Mouse (Mus musculus) midbrain, postnatal 0 days (tissue): ENCODE measurements at regions not wholly inside any gene's neighbourhood (a gene's known extent, or its start where the extent isn't known, plus 50 kb on each side); places are given as distances from the start of the nearest gene placed in this dataset.

Experiments used
- ATAC-seq: fragments of 200-750 bp; cut with Nextera tagmentation; 2 replicates; pipeline ENCODE4 v1.8.0; 2017; ENCODE audit warnings: moderate number of reproducible peaks, mild to moderate bottlenecking, moderate TSS enrichment, moderate library complexity; ENCODE audit not compliant: low FRiP score
- DNase-seq: peaks from one replicate; pipeline ENCODE4 v3.0.0-alpha.2; 2015; ENCODE audit warnings: low spot score
- H3K27ac ChIP-seq: fragments of 300-500 bp; sonication (generic); 2 replicates; pipeline ENCODE4 v1.5.1; 2014; ENCODE audit warnings: low read depth, mild to moderate bottlenecking, low read length, mixed read lengths
- H3K27me3 ChIP-seq: fragments of 300-500 bp; sonication (generic); 2 replicates; pipeline ENCODE4 v1.6.1; 2014; ENCODE audit warnings: low read length, control low read depth, mixed read lengths; ENCODE audit not compliant: insufficient read depth
- H3K36me3 ChIP-seq: fragments of 300-500 bp; sonication (generic); 2 replicates; pipeline ENCODE4 v1.6.1; 2014; ENCODE audit warnings: low read length, control low read depth, mixed read lengths; ENCODE audit not compliant: insufficient read depth
- H3K4me1 ChIP-seq: fragments of 300-500 bp; sonication (generic); 2 replicates; pipeline ENCODE4 v1.6.1; 2014; ENCODE audit warnings: mild to moderate bottlenecking, control low read depth, antibody characterized with exemption, low read length, mixed read lengths; ENCODE audit not compliant: insufficient read depth
- H3K4me2 ChIP-seq: fragments of 300-500 bp; sonication (generic); 2 replicates; pipeline ENCODE4 v1.6.1; 2014; ENCODE audit warnings: low read depth, mild to moderate bottlenecking, low read length, mixed read lengths; ENCODE audit not compliant: poor library complexity, severe bottlenecking
- H3K4me3 ChIP-seq: fragments of 300-500 bp; sonication (generic); 2 replicates; pipeline ENCODE4 v1.5.1; 2014; ENCODE audit warnings: low read depth, mild to moderate bottlenecking, low read length, moderate library complexity
- H3K9ac ChIP-seq: fragments of 300-500 bp; sonication (generic); replicated peaks from 2 replicates; pipeline ENCODE4 v1.6.1; 2014; ENCODE audit warnings: mild to moderate bottlenecking, low read length, moderate library complexity, mixed read lengths; ENCODE audit not compliant: poor library complexity, severe bottlenecking
- H3K9me3 ChIP-seq: fragments of 300-500 bp; sonication (generic); 2 replicates; pipeline ENCODE4 v1.6.1; 2016; ENCODE audit warnings: low read length, control low read depth
- CTCF ChIP-seq: IDR thresholded peaks from 2 replicates; pipeline ENCODE4 v1.5.1; 2016; ENCODE audit warnings: antibody characterized with exemption, mild to moderate bottlenecking
- WGBS: fragments of 180-500 bp; shearing (Covaris S2); extraction: QIAGEN DNeasy Blood & Tissue Kit; methylation state at CpG from one replicate; pipeline ENCODE4 v1.1.7; 2014; 5-methylcytosine and 5-hydroxymethylcytosine counted together

GRCm38 (mm10) chr8:44656031-44656430, 279.2 kb upstream of the Fat1 start:
- no peak for ATAC-seq

GRCm38 (mm10) chr8:44656470-44656869, 278.8 kb upstream of the Fat1 start:
- no peak for DNase-seq
- 78% methylated on average over 4 of the region's 4 CpGs for WGBS
- Histone ChIP-seq H3K27ac (no peak overlapping the region), H3K9me3 (no peaks in the 10 kb centered on the region), H3K4me2 (no peak overlapping the region), H3K36me3 (no peaks in the 10 kb centered on the region), H3K27me3 (no peaks in the 10 kb centered on the region), H3K9ac (no peak overlapping the region), H3K4me1 (no peaks in the 10 kb centered on the region), H3K4me3 (no peak overlapping the region)
- TF ChIP-seq CTCF = no peak
- no peak for ATAC-seq

More at GRCm38 (mm10) chr8:44656031-44656430, 279.2 kb upstream of the Fat1 start:
- Histone ChIP-seq H3K27me3 (no peaks in the 10 kb centered on the region), H3K9ac (no peak overlapping the region), H3K4me1 (no peaks in the 10 kb centered on the region), H3K27ac (no peak overlapping the region), H3K36me3 (no peaks in the 10 kb centered on the region), H3K4me2 (no peak overlapping the region), H3K4me3 (no peak overlapping the region), H3K9me3 (no peaks in the 10 kb centered on the region)
- no peak for TF ChIP-seq CTCF
- DNase-seq = no peak

DNA sequence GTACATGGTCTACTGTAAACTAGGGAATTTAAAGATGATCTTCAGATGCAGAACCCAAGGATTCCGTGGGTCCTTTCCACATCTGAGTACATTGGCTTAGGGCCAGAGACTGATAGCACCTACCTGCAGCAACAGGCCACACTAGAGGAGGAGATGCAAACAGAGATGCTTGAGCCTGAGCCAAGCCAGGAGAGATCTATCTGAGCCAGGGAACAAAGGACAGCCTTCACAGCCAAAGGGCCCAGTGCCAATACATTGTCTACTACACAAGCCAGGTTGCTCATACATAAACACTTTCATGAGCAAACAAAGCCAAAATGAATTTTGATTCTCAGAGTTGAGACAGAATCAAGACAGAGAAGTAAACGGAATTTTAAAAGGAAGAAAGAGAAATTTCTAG, 273.6 kb upstream of the Fat1 start:
- 70% methylated on average over 2 of the region's 2 CpGs for WGBS
- DNase-seq = no peak
- no peaks in the 10 kb centered on the region for H3K9me3 ChIP-seq

GRCm38 (mm10) chr8:44687126-44687525, 248.1 kb upstream of the Fat1 start:
- ATAC-seq (no peak), DNase-seq (no peak)
- no peaks in the 10 kb centered on the region for H3K4me1 ChIP-seq
- H3K27ac ChIP-seq = no peak overlapping the region
- no peak overlapping the region for H3K4me3 ChIP-seq
- no peaks in the 10 kb centered on the region for H3K27me3 ChIP-seq
- no peak for TF ChIP-seq CTCF
- no peak overlapping the region for H3K4me2 ChIP-seq
- no peaks in the 10 kb centered on the region for H3K36me3 ChIP-seq
- H3K9ac ChIP-seq = no peak overlapping the region
- no peaks in the 10 kb centered on the region for H3K9me3 ChIP-seq
- whole genome bisulfite sequencing = 91% methylated on average over 9 of the region's 9 CpGs

More for the DNA sequence above, 273.6 kb upstream of the Fat1 start:
- Histone ChIP-seq H3K4me2 (no peak overlapping the region), H3K27me3 (no peaks in the 10 kb centered on the region), H3K36me3 (no peaks in the 10 kb centered on the region), H3K4me1 (no peaks in the 10 kb centered on the region), H3K27ac (no peak overlapping the region), H3K9ac (no peak overlapping the region), H3K4me3 (no peak overlapping the region)
- TF ChIP-seq CTCF = no peak
- ATAC-seq = no peak

DNA sequence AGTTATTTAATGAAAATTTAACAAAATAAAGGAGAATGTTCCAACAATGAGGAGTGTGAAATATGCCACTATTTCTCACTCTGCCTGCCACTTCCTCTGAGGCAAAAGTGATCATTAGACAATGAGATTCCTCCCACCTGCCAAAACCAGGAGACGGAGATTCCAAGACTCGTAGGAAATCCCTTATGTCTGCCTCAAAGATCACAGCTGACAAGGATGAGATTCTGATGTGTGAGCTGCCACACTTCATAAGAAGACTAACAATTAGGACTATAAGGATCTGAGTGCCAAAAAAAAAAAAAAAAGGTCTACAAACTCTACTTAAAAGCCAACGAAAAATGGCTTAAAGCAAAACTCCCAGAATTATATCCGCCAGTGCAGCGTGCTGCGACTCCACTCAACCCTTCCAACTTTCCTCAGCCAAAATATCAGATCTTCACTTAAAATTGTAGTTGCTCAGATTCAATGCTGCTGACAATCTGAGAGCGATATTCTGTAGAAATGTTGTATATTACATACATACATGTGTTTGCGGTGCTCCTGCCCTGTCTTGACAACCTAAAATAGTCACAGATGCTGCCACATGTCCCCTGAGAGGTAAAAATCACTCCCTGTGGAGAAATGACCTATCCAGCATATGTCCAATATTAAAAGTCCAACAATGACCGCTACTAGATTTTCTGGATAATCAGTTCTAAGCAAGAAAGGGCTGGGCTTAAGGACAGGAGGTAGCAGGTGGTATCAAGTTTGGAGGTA, 245.2 kb upstream of the Fat1 start:
- no peak for TF ChIP-seq CTCF

DNA sequence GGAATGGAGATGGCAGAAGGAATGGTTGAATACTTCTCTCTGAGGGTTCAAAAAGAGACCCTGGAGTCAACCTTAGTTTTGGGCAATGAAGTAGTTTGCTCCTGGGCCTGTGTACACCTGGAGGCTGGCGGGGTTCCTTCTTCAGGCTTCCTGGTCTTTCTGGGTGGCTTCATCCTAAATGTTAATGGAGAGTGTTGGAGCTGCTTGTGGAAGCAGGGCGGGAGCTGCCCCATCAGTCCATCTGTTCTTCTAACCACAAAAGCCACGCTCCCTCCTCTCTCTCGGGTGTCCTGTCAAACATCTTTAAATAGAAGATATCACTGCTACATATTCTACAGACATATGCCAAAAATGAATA, 244.7 kb upstream of the Fat1 start:
- Histone ChIP-seq H3K4me3 (no peak overlapping the region), H3K9ac (no peak overlapping the region), H3K36me3 (no peaks in the 10 kb centered on the region), H3K27me3 (no peaks in the 10 kb centered on the region), H3K27ac (no peak overlapping the region), H3K9me3 (no peaks in the 10 kb centered on the region), H3K4me1 (peaks cover 3% of the 10 kb centered on the region; the same call in 1 of the 2 replicates), H3K4me2 (no peak overlapping the region)
- TF ChIP-seq CTCF = no peak
- DNase-seq (no peak), ATAC-seq (no peak)
- WGBS = 90% methylated on average over 4 of the region's 4 CpGs

More for the DNA sequence above, 245.2 kb upstream of the Fat1 start:
- DNase-seq (no peak), ATAC-seq (no peak)
- H3K4me1 ChIP-seq = peaks cover 3% of the 10 kb centered on the region; the same call in 1 of the 2 replicates
- H3K9me3 ChIP-seq = no peaks in the 10 kb centered on the region
- no peak overlapping the region for H3K4me2 ChIP-seq
- H3K36me3 ChIP-seq = no peaks in the 10 kb centered on the region
- H3K27me3 ChIP-seq = no peaks in the 10 kb centered on the region
- H3K9ac ChIP-seq = no peak overlapping the region
- WGBS = 66% methylated on average over 9 of the region's 9 CpGs
- H3K27ac ChIP-seq = no peak overlapping the region
- H3K4me3 ChIP-seq = no peak overlapping the region
